Mouse (Mus musculus) stomach, embryonic 15.5 days (tissue): Measurements from ENCODE around the gene Schip1. TPM values are rescaled to one million over a fixed set of nuclear protein-coding genes. Genes with fewer than 3 reads are reported as not detected.

Experiments used
- ATAC-seq: fragments of 200-750 bp; cut with Nextera tagmentation; 2 replicates; pipeline ENCODE4 v1.8.0; 2017; ENCODE audit warnings: low read depth, moderate number of reproducible peaks, moderate TSS enrichment; ENCODE audit not compliant: insufficient read depth, low FRiP score
- H3K27ac ChIP-seq: fragments of 300-500 bp; sonication (generic); 2 replicates; pipeline ENCODE4 v1.5.1; 2015; ENCODE audit warnings: mild to moderate bottlenecking, inconsistent platforms
- H3K27me3 ChIP-seq: fragments of 300-500 bp; sonication (generic); replicated peaks from 2 replicates; pipeline ENCODE4 v1.6.1; 2015; ENCODE audit warnings: inconsistent platforms
- H3K36me3 ChIP-seq: fragments of 300-500 bp; sonication (generic); 2 replicates; pipeline ENCODE4 v1.6.1; 2015; ENCODE audit warnings: inconsistent platforms
- H3K4me1 ChIP-seq: fragments of 300-500 bp; sonication (generic); 2 replicates; pipeline ENCODE4 v1.6.1; 2015; ENCODE audit warnings: inconsistent platforms
- H3K4me2 ChIP-seq: fragments of 300-500 bp; sonication (generic); 2 replicates; pipeline ENCODE4 v1.6.1; 2015; ENCODE audit warnings: mild to moderate bottlenecking, inconsistent platforms
- H3K4me3 ChIP-seq: fragments of 300-500 bp; sonication (generic); replicated peaks from 2 replicates; pipeline ENCODE4 v1.5.1; 2015; ENCODE audit warnings: inconsistent platforms
- H3K9ac ChIP-seq: fragments of 300-500 bp; sonication (generic); 2 replicates; pipeline ENCODE4 v1.6.1; 2015; ENCODE audit warnings: inconsistent platforms
- H3K9me3 ChIP-seq: fragments of 300-500 bp; sonication (generic); 2 replicates; pipeline ENCODE4 v1.6.1; 2016; ENCODE audit warnings: inconsistent platforms
- WGBS: fragments of 180-500 bp; shearing (Covaris S2); methylation state at CpG from one replicate; pipeline ENCODE4 v1.1.7; 2015; 5-methylcytosine and 5-hydroxymethylcytosine counted together
- polyA plus RNA-seq: library from polyadenylated mRNA; unstranded; fragments of >200 nt; fragmentation: Nextera tagmentation; extraction: Ambion mirVana; gene quantifications from 2 replicates; pipeline ENCODE4 v1.2.1, GENCODE M21; 2015

Schip1 gene
- polyA plus RNA-seq, 1 experiment from 2014 or later = 49.4 TPM

GRCm38 (mm10) chr3:68506769-68507318 is 442.2 kb downstream of the Schip1 start:
- H3K36me3 ChIP-seq = no peaks in the 10 kb centered on the region
- WGBS = 32% methylated on average over 7 of the region's 7 CpGs
- no peaks in the 10 kb centered on the region for H3K27me3 ChIP-seq
- ATAC-seq = no peak
- no peak overlapping the region for H3K27ac ChIP-seq
- no peak overlapping the region for H3K4me2 ChIP-seq
- H3K4me1 ChIP-seq = no peaks in the 10 kb centered on the region
- H3K4me3 ChIP-seq = no peak overlapping the region
- no peaks in the 10 kb centered on the region for H3K9me3 ChIP-seq
- H3K9ac ChIP-seq = no peak overlapping the region

GRCm38 (mm10) chr3:68508629-68509028 is 444.0 kb downstream of the Schip1 start:
- no peaks in the 10 kb centered on the region for H3K36me3 ChIP-seq
- H3K4me1 ChIP-seq = no peaks in the 10 kb centered on the region
- no peak overlapping the region for H3K4me3 ChIP-seq
- WGBS = 43% methylated on average over 6 of the region's 6 CpGs
- no peaks in the 10 kb centered on the region for H3K27me3 ChIP-seq
- ATAC-seq = peak; percentile 68; the same call in 1 of the 2 replicates
- no peak overlapping the region; the same call in 1 of the 2 replicates for H3K27ac ChIP-seq
- no peak overlapping the region for H3K4me2 ChIP-seq
- no peak overlapping the region for H3K9ac ChIP-seq
- H3K9me3 ChIP-seq = no peaks in the 10 kb centered on the region

GRCm38 (mm10) chr3:68510872-68511271 is 446.3 kb downstream of the Schip1 start:
- Histone ChIP-seq H3K27me3 (no peaks in the 10 kb centered on the region), H3K4me3 (no peak overlapping the region), H3K36me3 (no peaks in the 10 kb centered on the region), H3K9ac (no peak overlapping the region), H3K4me2 (no peak overlapping the region), H3K9me3 (no peaks in the 10 kb centered on the region), H3K27ac (no peak overlapping the region), H3K4me1 (no peaks in the 10 kb centered on the region)
- 83% methylated on average over 5 of the region's 5 CpGs for WGBS
- ATAC-seq = peak; percentile 34; the same call in 1 of the 2 replicates

GRCm38 (mm10) chr3:68511744-68512143 is 447.1 kb downstream of the Schip1 start:
- Histone ChIP-seq H3K4me2 (no peak overlapping the region), H3K9me3 (no peaks in the 10 kb centered on the region), H3K4me3 (no peak overlapping the region), H3K27ac (no peak overlapping the region), H3K9ac (no peak overlapping the region), H3K27me3 (no peaks in the 10 kb centered on the region), H3K4me1 (no peaks in the 10 kb centered on the region), H3K36me3 (no peaks in the 10 kb centered on the region)
- ATAC-seq = no peak
- WGBS = 76% methylated on average over 4 of the region's 4 CpGs

- ATAC-seq = no peak
- Histone ChIP-seq H3K9me3 (no peaks in the 10 kb centered on the region), H3K4me3 (no peak overlapping the region), H3K27ac (no peak overlapping the region), H3K9ac (no peak overlapping the region), H3K4me1 (no peaks in the 10 kb centered on the region), H3K36me3 (no peaks in the 10 kb centered on the region), H3K27me3 (no peaks in the 10 kb centered on the region), H3K4me2 (no peak overlapping the region)
- WGBS = 62% methylated on average over 11 of the region's 11 CpGs
Measured at GRCm38 (mm10) chr3:68512327-68512726, 447.7 kb downstream of the Schip1 start.

GRCm38 (mm10) chr3:68513340-68514119 is 448.9 kb downstream of the Schip1 start:
- peak; percentile 73 for ATAC-seq
- H3K4me2 ChIP-seq = no peak overlapping the region
- no peaks in the 10 kb centered on the region for H3K9me3 ChIP-seq
- WGBS = 36% methylated on average over 7 of the region's 7 CpGs
- no peaks in the 10 kb centered on the region for H3K27me3 ChIP-seq
- H3K36me3 ChIP-seq = no peaks in the 10 kb centered on the region
- H3K4me3 ChIP-seq = no peak overlapping the region
- no peak overlapping the region for H3K9ac ChIP-seq
- H3K27ac ChIP-seq = no peak overlapping the region
- no peaks in the 10 kb centered on the region for H3K4me1 ChIP-seq

- H3K27ac ChIP-seq = no peak overlapping the region
- H3K27me3 ChIP-seq = no peaks in the 10 kb centered on the region
- H3K4me3 ChIP-seq = no peak overlapping the region
- no peak overlapping the region for H3K4me2 ChIP-seq
- 73% methylated on average over 3 of the region's 3 CpGs for WGBS
- no peaks in the 10 kb centered on the region for H3K4me1 ChIP-seq
- no peak overlapping the region for H3K9ac ChIP-seq
- no peaks in the 10 kb centered on the region for H3K36me3 ChIP-seq
- H3K9me3 ChIP-seq = no peaks in the 10 kb centered on the region
- no peak for ATAC-seq
Measured at GRCm38 (mm10) chr3:68514120-68514497, 449.5 kb downstream of the Schip1 start.

GRCm38 (mm10) chr3:68514717-68515116 is 450.1 kb downstream of the Schip1 start:
- Histone ChIP-seq H3K27ac (no peak overlapping the region), H3K4me1 (no peaks in the 10 kb centered on the region), H3K27me3 (no peaks in the 10 kb centered on the region), H3K9me3 (no peaks in the 10 kb centered on the region), H3K36me3 (no peaks in the 10 kb centered on the region), H3K4me2 (no peak overlapping the region), H3K4me3 (no peak overlapping the region), H3K9ac (no peak overlapping the region)
- no peak for ATAC-seq
- WGBS = 74% methylated on average over 3 of the region's 3 CpGs

GRCm38 (mm10) chr3:68516393-68517081 is 451.9 kb downstream of the Schip1 start:
- no peak for ATAC-seq
- Histone ChIP-seq H3K4me1 (no peaks in the 10 kb centered on the region), H3K9ac (no peak overlapping the region), H3K27me3 (no peaks in the 10 kb centered on the region), H3K4me2 (no peak overlapping the region), H3K4me3 (no peak overlapping the region), H3K27ac (no peak overlapping the region), H3K36me3 (no peaks in the 10 kb centered on the region), H3K9me3 (no peaks in the 10 kb centered on the region)
- 78% methylated on average over 12 of the region's 12 CpGs for WGBS

- 45% methylated on average over 7 of the region's 7 CpGs for WGBS
- H3K27ac ChIP-seq = no peak overlapping the region
- H3K4me1 ChIP-seq = no peaks in the 10 kb centered on the region
- no peak overlapping the region for H3K4me2 ChIP-seq
- no peaks in the 10 kb centered on the region for H3K9me3 ChIP-seq
- H3K36me3 ChIP-seq = no peaks in the 10 kb centered on the region
- no peak overlapping the region for H3K4me3 ChIP-seq
- no peak overlapping the region for H3K9ac ChIP-seq
- no peaks in the 10 kb centered on the region for H3K27me3 ChIP-seq
- ATAC-seq = no peak
Measured at GRCm38 (mm10) chr3:68517236-68517635, 452.6 kb downstream of the Schip1 start.

GRCm38 (mm10) chr3:68518041-68518440 is 453.4 kb downstream of the Schip1 start:
- H3K9me3 ChIP-seq = no peaks in the 10 kb centered on the region
- whole genome bisulfite sequencing = 88% methylated on average over 8 of the region's 8 CpGs
- no peaks in the 10 kb centered on the region for H3K27me3 ChIP-seq
- no peak overlapping the region for H3K27ac ChIP-seq
- H3K4me1 ChIP-seq = no peaks in the 10 kb centered on the region
- no peaks in the 10 kb centered on the region for H3K36me3 ChIP-seq
- no peak for ATAC-seq
- H3K9ac ChIP-seq = no peak overlapping the region
- H3K4me2 ChIP-seq = no peak overlapping the region
- no peak overlapping the region for H3K4me3 ChIP-seq

GRCm38 (mm10) chr3:68518586-68518985 is 454.0 kb downstream of the Schip1 start:
- H3K27me3 ChIP-seq = no peaks in the 10 kb centered on the region
- H3K4me2 ChIP-seq = no peak overlapping the region
- H3K36me3 ChIP-seq = no peaks in the 10 kb centered on the region
- no peaks in the 10 kb centered on the region for H3K9me3 ChIP-seq
- no peaks in the 10 kb centered on the region for H3K4me1 ChIP-seq
- H3K9ac ChIP-seq = no peak overlapping the region
- no peak overlapping the region for H3K27ac ChIP-seq
- WGBS = 93% methylated on average over 5 of the region's 5 CpGs
- ATAC-seq = no peak
- H3K4me3 ChIP-seq = no peak overlapping the region
